Mouse (Mus musculus) kidney, adult 18-20 months (tissue): ENCODE data around the gene Ddx27.

Experiments
- DNase-seq: peaks from one replicate; pipeline ENCODE4 v3.0.0; 2021

Ddx27 gene

DNA sequence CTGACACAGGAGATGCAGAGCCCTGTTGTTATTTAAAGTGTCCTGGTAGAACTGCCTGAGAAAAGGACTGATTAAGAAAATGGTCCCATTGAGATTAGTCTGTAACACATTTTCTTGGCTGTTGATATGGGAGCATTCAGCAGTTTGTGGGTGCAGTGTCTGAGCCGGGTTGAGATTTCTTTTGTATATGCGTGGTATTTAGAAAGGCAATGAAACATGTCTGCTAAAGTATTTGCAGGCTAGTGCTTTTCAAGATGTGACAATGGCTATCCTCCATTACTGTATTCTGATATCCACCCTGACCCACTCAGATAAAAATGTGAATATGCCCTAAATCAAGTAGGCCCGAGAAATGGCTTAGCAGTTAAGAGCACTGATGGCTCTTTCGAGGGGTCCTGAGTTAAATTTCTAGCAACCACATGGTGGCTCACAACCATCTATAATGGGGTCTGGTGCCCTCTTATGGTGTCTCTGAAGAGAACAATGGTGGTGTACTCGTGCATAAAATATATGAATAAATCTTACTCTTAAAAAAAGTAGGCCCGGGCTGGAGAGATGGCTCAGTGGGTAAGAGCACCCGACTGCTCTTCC, 49.0 kb downstream of the Ddx27 start:
- no peak for DNase-seq

- DNase-seq, result no peak
Observed at GRCm38 (mm10) chr2:167064601-167065295, 49.8 kb downstream of the Ddx27 start.

GRCm38 (mm10) chr2:167066031-167066430, 51.0 kb downstream of the Ddx27 start:
- no peak for DNase-seq

DNA sequence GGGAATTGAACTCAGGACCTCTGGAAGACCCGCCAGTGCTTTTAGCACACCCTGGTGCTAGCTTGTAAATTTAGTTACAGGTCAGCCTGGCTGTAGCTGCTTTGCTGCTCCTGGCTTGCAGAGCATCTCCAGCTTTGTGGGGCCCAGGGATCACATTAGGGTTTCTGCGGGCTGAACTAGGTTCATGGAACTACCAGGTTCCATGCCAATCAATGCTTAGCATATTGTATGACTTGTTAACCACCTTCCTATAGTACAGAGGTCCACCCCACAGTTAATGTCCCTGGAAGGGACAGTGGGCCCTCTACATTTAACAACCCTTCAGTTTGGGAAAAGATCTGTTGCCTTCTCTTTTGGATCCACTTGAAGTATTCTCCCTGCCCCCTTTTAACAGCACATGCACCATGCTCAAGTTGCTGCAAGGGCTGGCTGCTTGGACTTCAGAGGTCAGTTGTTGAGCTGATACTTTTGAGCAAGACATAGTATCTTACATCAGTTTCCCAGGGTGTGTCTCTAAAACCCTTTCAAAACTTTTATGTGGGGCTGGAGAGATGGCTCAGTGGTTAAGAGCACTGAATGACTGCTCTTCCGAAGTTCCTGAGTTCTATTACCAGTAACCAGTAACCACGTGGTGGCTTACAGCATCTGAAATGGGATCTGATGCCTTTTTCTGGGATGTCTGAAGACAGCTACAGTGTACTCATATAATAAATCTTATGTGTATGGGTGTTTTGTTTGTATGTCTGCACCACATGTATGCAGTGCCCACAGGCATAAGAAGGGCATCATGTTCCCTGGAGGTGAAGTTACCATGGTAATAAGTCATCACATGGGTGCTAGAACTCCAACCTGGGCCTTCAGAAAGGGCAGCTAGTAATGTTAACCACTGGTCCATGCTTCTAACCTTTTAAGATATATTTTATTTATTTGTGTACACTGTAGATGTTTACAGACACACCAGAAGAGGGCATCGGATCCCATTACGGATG, 51.8 kb downstream of the Ddx27 start:
- DNase-seq, result no peak

- DNase-seq, result no peak
Observed at GRCm38 (mm10) chr2:167067575-167067974, 52.6 kb downstream of the Ddx27 start.

DNA sequence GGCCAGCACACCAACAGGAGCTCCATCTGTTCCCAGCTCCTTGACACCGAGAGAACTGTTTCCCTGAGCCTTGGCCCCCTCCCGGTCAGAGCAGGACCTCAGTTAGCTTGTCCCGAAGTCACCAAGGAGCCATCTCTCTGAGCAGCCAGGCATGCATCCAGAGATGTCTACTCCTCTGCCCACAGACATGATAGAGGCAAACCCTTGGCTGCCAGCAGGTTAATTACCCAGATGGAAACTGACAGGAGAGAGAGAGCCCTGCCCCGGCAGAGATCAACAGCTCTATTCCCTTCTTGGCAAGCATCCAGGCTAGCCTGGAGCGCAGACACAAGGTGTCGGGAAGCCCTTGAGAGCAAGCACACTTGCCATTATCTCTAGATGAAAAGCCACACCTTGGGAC, 55.3 kb downstream of the Ddx27 start:
- DNase-seq, result no peak

- DNase-seq, result no peak
Observed at GRCm38 (mm10) chr2:167071266-167071640, 56.3 kb downstream of the Ddx27 start.

DNA sequence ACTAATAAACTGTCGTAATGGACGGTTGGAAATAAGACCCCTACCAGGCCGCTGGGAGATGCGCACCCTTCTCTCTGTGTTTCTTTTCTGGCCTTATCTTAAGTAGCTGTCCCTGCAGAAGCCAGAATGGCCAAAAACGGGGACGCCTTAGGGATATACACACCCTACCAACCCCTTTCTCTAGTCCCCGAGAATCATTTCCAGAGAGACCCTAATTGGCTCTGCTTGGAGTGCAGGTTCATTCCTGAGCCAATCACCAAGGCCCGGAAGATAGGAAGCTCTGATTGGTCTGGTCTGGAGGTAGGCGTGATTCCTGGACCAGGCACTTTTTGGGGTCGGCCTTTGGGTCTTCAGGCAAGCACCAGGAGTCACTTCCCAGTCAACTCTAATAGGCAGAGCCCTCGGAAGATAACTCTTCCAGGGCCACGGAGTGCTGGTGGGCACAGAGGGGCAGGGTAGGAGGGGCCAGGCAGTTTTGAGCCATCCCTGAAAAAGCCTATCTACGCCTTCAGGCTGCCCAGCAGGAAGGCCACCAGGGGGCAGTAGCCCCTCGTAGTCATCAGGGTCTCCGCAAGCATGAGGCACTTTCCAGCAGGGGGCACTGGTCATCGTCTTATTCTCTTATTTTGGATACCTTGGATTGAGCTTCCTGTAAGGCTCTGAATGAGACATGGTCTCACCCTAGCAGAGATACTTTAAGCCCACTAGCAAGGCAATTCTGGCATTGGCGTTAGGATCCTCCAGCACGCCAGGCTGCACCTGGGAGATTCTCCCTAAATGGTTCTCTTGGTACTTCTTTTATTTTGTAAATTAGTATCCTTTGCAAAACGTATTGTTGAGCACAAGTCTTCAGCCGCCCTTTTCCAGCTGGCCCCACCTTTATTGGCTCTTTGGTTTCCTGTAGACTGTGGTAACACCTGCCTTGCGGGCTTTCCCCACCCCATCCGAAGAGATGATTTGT, 56.9 kb downstream of the Ddx27 start:
- DNase-seq, result peak; percentile 96

- DNase-seq, result no peak
Observed at GRCm38 (mm10) chr2:167074587-167074986, 59.6 kb downstream of the Ddx27 start.

DNA sequence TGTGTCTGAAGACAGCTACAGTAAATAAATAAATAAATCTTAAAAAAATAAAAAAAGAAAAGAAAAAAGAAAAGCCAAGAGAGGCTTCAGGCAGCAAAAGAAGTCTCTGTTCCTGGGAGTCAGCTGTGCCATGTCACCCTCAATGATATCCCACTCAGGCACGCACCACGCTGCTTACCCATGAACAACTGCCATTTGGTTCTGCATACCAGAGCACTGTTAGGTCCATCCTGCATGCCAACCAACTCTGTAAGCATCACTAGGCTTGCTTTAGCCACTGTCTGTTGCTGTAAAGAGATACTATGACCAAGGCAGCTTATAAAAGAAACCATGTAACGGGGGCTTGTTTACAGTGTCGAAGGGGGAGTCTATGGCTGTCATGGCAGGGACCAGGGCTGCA, 61.4 kb downstream of the Ddx27 start:
- no peak for DNase-seq

- no peak for DNase-seq
Observed at GRCm38 (mm10) chr2:167076759-167077158, 61.8 kb downstream of the Ddx27 start.

DNA sequence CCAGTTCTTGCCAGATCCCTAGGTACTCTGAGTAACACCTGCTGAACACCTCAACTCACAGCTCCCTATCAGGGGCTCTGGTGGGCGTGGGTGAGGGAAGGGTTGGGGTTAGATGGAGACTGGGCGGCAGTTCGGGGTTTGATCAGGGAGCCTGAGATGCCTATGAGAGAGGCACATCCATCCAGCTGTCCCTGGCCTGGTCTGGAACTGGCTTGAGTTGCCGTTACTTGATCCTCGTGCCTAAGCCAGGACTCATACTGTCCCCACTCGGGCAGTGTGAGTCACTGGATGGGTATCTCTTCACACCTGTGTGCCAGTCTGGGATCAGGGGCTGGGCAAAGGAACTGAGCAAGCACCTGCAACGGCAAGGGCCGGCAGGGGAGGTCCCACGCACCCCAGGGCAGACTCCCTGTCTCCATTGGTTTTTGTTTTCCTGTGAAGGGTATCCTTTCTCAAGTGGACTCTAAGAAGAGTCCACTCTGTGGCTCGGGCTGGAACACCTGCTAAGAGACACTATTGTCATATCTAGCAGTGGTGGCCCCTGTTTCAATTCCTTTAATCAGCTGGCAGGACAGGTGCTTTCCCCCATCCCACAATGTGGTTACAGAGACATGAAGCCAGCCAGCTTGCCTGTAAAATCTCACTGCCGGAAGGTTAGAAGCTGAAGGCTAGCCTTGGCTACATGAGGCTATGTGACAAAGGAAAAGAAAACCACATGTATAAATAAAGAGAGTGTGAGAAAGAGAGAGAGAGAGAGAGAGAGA, 62.4 kb downstream of the Ddx27 start:
- no peak for DNase-seq

DNA sequence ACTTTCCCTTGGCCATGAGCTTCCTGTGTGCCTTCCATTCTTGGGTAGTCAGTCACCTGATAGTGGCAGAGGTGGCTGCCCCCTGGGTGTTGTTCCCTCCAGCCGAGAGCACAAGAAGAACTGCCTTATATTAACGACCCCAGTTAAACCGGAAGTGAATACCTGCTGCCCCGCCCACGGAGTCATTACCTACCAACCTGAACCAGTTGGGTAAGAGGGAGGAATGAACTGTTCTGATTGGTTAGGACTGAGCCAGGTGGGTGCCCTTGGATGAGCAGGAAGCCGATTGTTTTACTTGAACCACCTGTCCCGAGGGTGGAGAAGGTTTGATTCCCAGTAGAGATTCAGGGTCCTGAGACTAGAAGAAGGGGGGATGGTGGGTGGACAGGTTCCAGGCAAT, 63.5 kb downstream of the Ddx27 start:
- DNase-seq, result no peak

GRCm38 (mm10) chr2:167078931-167079495, 64.0 kb downstream of the Ddx27 start:
- DNase-seq, result no peak

DNA sequence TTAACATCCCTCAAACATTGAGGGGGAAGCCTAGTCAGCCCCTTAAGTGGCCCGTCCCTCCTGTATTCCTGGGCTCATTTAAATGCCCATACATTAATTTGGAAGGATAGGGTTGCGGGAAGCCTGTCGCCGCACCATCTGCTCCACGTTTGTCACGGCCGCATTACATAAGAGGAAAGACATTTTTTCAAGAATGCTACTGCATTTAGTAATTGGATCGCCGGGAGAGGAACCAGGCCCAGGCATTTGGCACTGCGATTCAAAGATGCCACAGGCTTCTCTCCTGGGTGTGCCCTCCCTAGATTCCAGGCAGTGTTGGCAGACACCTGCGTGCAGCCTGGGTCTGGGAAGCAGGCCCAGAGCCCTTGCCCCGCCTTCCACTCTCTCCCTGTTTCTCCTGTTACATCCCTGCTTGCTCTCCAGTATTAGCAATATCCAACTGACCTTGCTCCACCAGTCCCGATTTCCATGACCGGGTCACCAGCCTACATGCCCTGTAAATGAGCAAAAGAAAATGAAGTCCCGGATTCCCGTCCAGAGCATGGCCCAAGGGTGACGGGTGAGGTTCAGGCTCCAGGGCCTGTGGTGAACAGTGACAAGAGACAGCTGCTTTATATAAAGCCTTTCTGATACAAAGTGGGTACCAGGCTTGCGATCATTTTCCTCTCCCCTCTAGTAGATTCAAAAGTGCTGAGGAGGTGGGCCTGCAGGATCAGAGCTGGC, 64.7 kb downstream of the Ddx27 start:
- no peak for DNase-seq

DNA sequence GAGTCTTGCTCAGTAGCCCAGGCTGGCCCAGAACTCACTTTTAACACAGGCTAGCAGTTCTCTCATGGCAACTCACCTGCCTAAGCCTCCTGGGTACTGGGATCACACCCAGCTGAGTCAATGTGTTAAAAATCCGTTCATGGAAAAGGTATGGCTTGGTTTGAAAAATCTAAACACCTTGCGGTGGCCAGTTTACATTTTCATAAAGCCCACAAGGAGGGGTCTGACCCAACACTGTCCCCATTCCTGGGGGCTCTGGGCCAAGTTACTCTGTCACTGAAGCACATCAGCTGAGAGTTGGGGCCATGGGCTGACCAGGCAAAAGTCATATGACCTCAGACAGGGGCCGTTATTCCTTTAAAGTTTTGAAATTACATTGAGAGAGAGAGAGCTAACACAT, 65.4 kb downstream of the Ddx27 start:
- no peak for DNase-seq

DNA sequence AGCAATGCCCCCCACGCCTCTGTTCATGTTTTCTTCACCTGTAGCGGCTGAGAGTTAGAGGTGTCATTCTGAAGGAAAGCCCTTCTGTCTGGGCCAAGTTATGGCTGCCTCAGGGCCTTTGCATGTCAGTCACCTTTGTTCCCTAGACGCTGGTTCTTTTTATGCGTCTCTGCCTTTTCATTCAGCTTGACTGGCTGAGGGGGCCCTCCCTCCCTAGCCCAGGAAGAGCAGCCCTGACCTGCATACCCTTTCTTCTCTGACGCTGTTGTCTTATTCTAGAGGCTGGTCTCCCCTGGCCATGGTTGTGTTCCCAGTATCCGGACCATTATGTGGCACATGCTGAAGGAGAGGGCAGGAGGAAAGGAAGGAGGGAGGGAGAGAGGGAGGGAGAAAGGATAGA, 66.1 kb downstream of the Ddx27 start:
- DNase-seq, result no peak

GRCm38 (mm10) chr2:167081639-167082038, 66.6 kb downstream of the Ddx27 start:
- DNase-seq, result no peak
